Mouse (Mus musculus) right cerebral cortex, postnatal 14 days (tissue): ENCODE results near the gene Cacna2d2.

ENCODE experiments used
- DNase-seq: peaks from one replicate; pipeline ENCODE4 v3.0.0; 2022

Cacna2d2 gene

DNA sequence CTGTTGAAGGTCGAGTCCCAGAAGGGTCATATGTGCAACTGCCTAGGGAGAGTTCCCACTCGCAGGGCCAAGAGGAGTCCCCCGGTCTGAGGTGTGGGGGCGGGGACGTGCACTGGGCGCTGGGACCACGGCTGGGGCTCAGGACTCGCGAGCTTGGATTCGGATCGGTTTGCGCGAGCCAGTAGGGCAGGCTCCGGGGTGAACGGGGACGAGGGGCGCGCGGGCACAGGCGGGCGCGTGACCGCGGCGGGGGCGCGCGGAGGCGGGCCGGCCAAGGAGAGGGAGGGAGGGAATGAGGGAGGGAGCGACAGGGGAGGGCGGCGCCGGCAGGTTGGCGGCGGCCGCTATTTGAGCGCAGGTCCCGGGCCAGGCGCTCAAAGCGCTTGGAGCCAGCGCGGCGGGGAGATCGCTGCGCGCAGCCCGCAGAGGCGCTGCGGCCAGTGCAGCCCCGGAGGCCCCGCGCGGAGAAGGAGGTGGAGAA, at the start of gene Cacna2d2:
TSS of gene Cacna2d2 (plus strand) at position 122 of the 481 bp plus-strand sequence.
- peak; percentile 37 for DNase-seq

DNA sequence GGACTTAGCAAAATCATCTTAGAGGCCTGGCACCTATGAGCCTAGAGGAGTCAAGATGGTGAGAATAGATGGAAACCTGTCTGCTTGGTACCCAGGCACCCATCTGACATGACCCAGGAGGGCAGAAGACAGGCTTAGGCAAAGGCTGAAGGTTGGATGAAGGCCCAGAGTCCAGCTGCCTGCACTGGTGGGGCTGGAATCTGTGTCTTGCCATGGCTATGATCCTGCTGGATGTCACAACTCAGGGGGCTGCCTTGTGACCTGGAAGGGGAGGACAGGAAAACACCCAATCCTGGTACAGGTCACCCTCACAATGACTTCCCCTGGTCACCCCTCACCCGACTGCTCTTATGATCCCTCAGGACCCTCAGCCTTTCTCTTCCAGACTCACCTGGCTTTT, 44.6 kb upstream of the Cacna2d2 start:
- no peak for DNase-seq

- DNase-seq = peak; percentile 69
Measured at GRCm38 (mm10) chr9:107355870-107356765, 43.3 kb upstream of the Cacna2d2 start.

GRCm38 (mm10) chr9:107357651-107358050, 41.8 kb upstream of the Cacna2d2 start:
- DNase-seq = peak; percentile 81

DNA sequence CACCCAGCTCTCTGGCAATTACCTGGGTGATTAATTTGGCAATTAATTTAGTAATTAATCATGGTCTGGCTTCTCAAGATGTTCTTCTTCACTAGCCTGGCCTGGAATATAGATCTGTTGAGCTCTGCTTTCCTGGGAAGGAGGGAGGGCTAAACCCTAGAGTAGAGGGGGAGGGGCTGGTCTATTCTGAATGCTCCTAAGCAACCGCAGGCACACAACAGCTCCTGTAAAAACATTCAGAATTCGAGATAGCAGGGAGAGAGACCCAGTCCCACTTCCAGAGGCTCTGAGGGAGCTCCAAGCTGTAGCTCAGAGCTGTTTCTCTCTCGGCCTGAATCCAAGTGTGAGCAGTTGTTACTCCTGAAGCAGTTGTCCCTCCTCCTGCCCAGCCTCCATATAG, 38.4 kb upstream of the Cacna2d2 start:
- DNase-seq = no peak

DNA sequence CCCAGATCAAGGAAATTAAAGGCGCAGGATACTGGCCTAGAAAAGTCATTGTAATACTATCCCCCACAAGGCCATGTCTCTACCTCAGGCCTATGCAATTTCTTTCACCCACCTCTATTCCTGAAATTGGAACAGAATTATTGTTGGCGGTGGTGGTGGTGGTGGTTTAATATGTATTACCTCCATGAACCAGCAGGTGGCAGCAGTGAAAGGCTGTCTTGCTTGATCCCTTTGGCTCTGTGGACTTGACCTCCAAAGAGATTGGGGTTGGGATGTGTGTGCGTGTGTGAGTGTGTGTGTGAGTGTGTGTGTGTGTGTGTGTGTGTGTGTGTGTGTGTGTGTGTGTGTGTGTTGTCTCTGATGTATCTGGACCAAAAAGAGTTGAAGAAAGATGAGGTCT, 32.8 kb upstream of the Cacna2d2 start:
- DNase-seq = no peak

DNA sequence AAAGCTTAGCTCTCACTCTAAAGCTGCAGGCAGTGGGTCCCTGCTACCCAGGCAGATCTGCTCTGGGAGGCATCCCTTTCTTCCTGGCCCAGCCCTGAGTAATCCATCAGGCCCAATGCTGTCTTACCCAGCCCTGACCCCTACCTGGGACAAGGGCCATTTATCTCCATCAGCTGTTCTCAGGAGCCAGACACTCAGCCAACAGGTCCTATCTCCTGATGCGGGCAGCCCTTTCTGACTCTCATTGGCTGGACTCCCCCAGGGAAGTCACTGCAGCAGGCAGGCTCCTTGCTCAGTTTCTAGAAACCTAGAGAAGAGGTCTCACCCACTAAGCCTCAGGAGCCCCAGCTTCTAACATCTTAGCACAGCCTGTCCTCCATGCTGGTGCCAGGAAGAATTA, 31.1 kb upstream of the Cacna2d2 start:
- no peak for DNase-seq

DNA sequence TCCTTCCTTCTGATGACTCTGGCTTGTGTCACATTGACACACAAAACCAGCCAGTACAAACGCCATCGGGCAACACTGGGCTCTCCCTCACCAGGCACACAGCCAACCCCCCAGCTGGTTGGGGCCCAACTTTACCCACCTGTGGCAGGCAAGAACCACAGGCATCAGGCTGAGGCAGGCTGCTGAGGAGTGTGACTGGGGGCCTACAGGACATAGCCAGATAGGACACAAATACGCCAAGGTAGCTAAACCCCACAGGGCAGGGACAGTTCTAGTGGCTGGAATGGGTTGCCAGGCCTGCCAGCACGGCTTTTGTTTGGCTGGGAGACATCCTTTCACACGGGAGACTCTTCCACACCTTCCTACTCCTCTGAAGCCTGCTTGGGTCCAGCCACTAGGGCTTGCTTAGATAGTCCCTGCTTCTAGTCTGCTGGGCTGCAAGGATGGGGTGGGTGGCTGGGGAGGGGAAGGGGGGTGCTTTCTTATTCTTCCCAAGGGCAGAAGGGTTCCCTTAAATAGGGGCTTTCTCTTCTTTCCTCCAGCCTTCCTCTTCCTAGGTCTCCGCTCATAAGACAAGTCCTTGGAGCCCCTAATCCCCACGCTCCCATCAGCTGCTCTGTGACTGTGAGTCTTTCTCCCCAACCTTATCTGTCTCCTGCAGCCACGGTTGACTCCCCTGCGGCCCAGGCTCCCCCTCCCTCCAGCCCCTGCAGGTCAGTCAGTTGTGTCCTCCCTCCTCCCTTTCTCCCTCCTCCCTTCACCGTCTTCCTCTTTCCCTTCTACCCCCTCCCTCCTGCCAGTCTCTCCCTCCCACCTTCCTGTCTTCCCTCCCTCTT, 29.9 kb upstream of the Cacna2d2 start:
- no peak for DNase-seq

- DNase-seq = no peak
Measured at GRCm38 (mm10) chr9:107370106-107370463, 29.3 kb upstream of the Cacna2d2 start.

GRCm38 (mm10) chr9:107372441-107372840, 27.0 kb upstream of the Cacna2d2 start:
- DNase-seq = no peak

DNA sequence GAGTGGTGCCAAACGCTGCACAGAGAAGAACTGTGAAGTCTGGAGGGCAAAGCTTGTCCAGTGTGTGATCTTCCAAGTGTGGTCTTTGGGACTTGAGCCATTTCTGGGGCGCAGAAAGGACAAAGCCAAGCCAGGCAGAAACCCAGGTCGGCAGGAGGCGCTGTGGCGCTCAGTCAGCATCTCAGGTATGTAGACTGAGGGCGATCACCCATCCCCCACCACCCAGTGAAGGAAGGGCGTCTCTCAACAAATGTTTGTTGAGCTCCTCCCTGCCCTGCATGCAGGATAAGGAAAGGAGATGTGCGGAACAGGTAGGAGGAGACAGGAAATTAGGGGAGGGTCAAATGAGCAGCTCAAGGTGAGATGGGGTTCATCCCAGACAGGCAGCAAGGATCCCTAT, 24.8 kb upstream of the Cacna2d2 start:
- no peak for DNase-seq

DNA sequence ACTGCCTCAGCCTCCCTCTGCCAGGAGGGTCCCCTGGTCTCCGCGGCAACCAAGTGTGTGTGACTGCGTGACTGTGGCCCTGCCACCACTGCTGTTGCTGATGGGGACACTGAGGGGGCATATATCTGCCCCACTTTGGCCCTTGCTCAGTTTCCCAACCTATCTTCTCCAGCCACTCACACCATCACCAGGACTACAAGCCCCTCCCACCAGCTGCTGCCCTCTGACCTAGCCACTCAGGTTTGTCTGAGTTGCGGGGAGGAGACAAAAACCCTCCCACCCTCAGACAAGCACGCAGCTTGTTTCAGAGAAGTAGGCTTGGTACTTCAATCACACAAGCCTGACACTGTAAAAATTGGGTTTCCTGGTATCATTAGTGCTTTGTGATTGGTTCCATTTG, 24.0 kb upstream of the Cacna2d2 start:
- DNase-seq = no peak

- no peak for DNase-seq
Measured at GRCm38 (mm10) chr9:107377961-107378512, 21.4 kb upstream of the Cacna2d2 start.

DNA sequence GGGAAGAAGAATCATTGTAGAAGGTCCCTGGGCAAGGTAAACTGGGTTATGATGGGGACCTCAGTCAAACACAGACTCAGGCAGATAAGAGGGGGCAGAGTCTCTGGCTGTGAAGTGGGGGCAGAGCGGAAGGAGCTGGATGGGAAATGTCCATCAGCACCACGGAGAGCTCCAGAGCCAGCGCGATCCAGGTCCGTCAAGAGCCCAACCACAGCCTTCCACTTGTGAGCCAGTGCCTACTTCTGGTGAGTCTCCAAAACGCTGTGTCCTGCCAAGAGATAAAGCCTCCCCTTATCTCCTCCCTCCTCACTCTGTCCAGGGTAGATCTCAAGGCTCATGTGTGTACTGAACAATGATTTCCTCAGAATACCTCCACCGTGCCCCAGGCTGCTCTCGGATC, 17.7 kb upstream of the Cacna2d2 start:
- no peak for DNase-seq

GRCm38 (mm10) chr9:107384396-107384795, 15.0 kb upstream of the Cacna2d2 start:
- DNase-seq = no peak

DNA sequence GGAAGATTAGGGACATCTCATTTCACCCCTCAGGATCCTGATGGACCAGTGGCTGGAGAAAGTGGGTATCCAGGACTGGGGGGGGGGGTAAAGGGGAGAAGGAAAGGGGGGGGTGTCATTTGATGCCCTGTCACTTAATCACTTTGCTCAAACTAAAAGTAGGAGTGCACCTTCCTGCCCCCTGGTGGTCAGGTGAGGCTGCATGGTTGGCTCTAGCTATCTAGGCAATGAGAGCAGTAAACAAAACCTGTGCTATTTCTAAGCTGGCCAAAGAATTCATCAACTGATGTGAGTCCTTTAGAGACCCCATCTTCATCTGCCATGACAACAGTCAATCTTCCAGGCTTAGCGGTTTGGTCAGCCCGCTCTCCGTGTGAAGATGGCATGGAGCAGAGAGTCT, 12.7 kb upstream of the Cacna2d2 start:
- peak; percentile 30 for DNase-seq

DNA sequence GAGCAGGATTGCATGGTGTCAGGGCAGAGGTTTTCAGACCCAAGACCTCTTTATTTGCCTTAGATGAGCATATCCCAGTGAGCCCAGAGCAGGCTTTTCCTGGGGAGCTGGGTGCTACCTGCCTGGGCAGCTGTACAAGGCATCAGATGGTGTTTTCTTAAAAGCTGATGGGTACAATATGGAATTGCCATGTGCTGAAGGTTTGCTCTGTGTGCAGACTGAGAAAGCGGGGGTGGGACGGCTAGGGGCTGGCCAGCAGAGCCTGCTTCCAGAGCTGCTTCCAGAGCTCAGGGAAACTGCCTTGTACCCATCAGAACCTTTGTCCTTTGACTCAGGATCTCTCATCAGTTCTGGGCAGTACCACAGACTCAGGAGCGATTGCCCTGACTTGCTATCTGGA, 11.7 kb upstream of the Cacna2d2 start:
- DNase-seq = peak; percentile 30

- no peak for DNase-seq
Measured at GRCm38 (mm10) chr9:107388263-107388662, 11.1 kb upstream of the Cacna2d2 start.

DNA sequence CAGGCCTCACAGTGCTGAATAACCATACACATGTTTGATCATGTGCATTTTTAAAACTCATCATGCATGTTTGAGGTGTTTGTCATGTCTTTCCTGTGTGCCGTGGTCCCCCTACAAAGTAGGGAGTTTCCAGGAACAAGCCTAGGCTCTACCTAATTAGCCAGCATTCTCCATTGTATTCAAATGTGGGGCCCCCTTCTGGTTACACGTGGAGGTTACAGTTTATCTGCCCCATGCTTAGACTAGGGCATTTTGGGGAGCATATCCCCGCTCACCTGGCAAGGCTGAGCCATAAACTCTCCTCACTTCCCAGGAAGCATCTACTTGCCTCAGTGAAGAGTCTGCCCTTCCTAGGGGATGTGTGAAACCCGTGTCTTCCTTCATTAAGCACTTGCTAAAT, 3.0 kb upstream of the Cacna2d2 start:
- no peak for DNase-seq

DNA sequence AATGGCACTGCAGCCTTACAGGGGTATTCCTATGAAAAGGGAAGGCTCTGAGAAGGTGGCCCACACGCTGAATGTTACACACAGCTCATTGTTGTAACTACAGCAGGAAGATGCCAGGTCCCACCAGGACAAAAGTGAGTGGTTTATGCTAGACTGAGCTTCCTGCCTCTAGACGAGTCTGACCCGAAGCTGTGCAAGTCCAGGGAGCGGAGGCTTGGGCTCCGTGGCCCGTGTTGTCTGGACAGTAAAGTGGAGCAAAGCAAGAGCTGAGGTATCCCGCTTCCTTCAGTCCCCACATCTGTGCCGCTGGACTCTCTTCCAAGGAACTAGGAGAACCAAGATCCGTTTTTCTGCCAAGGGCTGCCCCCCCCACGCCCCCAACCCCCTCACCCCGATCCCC, 444 bp upstream of the Cacna2d2 start:
- DNase-seq = no peak

GRCm38 (mm10) chr9:107400060-107400511, 674 bp downstream of the Cacna2d2 start:
- no peak for DNase-seq

DNA sequence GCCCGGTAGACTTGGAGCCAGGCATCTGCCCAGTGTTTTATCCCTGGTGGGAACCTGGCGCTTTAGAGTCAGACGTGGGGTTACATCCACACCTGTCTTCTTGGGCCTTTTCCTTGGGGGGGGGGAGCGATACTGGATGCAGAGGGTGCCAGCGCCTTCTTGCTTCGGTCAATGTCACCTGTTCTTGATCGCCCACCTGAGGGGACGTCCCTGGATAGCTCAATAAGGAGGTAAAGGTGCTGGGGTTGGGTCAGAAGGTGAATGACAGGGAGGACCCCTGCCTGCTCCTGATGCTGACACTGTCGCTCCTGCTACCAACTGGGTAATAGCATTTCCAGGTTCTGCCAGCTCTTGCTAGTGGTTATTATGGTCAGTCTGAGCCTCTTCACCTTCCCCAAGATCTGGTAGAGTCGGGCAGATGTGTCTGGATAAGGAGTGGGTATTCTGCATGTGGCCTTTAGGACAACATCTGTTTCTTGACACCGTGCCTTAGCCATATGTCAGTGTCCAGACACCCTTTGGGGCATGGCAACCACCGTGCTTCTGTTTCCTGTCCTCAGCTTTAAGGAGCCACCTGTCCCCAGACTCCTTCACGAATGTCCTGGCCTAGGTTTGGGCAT, 1.4 kb downstream of the Cacna2d2 start:
- no peak for DNase-seq

GRCm38 (mm10) chr9:107403116-107403515, 3.7 kb downstream of the Cacna2d2 start:
- no peak for DNase-seq
